15 mouse cellular contexts compared by ENCODE assay signal in genomic region chr4:136290781-136291595, GRCm38 (mm10). TPM values are rescaled to one million over a fixed set of nuclear protein-coding genes. Genes with fewer than 3 reads are reported as not detected.
DNase-seq lines count a peak whose midpoint lies in the region; ATAC-seq and TF ChIP-seq lines count a peak whose summit lies in the region.
"Had no signal": no experiment of that assay in that cellular context is flagged by ENCODE, and none has a peak within 500 bp of the region (broad histone marks: within the 10 kb centered on the region; RNA-seq: fewer than 3 reads in every experiment).

No protein-coding gene starts in this region.

- H3K4me3 ChIP-seq in midbrain, embryonic 10.5 days, result peak overlapping the region; percentile 42
- H3K4me3 ChIP-seq in midbrain, postnatal 0 days (ENCODE audit: low read depth, low read length), result no peak overlapping the region
- no peak overlapping the region for H3K4me3 ChIP-seq in forebrain, embryonic 11.5 days (ENCODE audit: low read depth, low read length)
- H3K4me3 ChIP-seq in hindbrain, embryonic 15.5 days, result no peak overlapping the region
- H3K4me3 ChIP-seq in neural tube, embryonic 15.5 days (replicated peaks), result no peak overlapping the region
- H3K4me3 ChIP-seq: myocyte had no signal

- peak overlapping the region; percentile 57 for H3K27ac ChIP-seq in midbrain, embryonic 10.5 days (replicated peaks)
- H3K27ac ChIP-seq in midbrain, postnatal 0 days (ENCODE audit: low read depth, low read length), result no peak overlapping the region
- no peak overlapping the region for H3K27ac ChIP-seq in forebrain, embryonic 11.5 days (ENCODE audit: low read depth, low read length)
- no peak overlapping the region for H3K27ac ChIP-seq in hindbrain, embryonic 15.5 days (replicated peaks)
- no peak overlapping the region for H3K27ac ChIP-seq in neural tube, embryonic 15.5 days (replicated peaks)

- TF ChIP-seq CTCF in midbrain, postnatal 0 days (IDR thresholded peaks at IDR 0.05), result no peak

- peaks cover 41% of the 10 kb centered on the region for H3K27me3 ChIP-seq in midbrain, embryonic 10.5 days (ENCODE audit: low read depth, poor library complexity, severe bottlenecking)
- H3K27me3 ChIP-seq in midbrain, postnatal 0 days (ENCODE audit: insufficient read depth, low read length), result no peaks in the 10 kb centered on the region
- peaks cover 17% of the 10 kb centered on the region for H3K27me3 ChIP-seq in forebrain, embryonic 11.5 days (ENCODE audit: control insufficient read depth, insufficient read depth, low read length)
- H3K27me3 ChIP-seq in hindbrain, embryonic 15.5 days, result peaks cover 10% of the 10 kb centered on the region
- H3K27me3 ChIP-seq in neural tube, embryonic 15.5 days (replicated peaks), result peaks cover 12% of the 10 kb centered on the region
- H3K27me3 ChIP-seq: Patski had no signal

- no peak overlapping the region for H3K9ac ChIP-seq in midbrain, postnatal 0 days (replicated peaks; ENCODE audit: low read length, poor library complexity, severe bottlenecking)
- H3K9ac ChIP-seq in forebrain, embryonic 11.5 days (ENCODE audit: low read length), result no peak overlapping the region
- H3K9ac ChIP-seq in hindbrain, embryonic 15.5 days, result no peak overlapping the region
- no peak overlapping the region for H3K9ac ChIP-seq in neural tube, embryonic 15.5 days (replicated peaks)

- peaks cover 78% of the 10 kb centered on the region for H3K36me3 ChIP-seq in midbrain, embryonic 10.5 days
- peaks cover 31% of the 10 kb centered on the region for H3K36me3 ChIP-seq in midbrain, postnatal 0 days (ENCODE audit: insufficient read depth, low read length)
- H3K36me3 ChIP-seq in forebrain, embryonic 11.5 days (ENCODE audit: control insufficient read depth, insufficient read depth, low read length), result peaks cover 13% of the 10 kb centered on the region
- peaks cover 69% of the 10 kb centered on the region for H3K36me3 ChIP-seq in hindbrain, embryonic 15.5 days
- peaks cover 78% of the 10 kb centered on the region for H3K36me3 ChIP-seq in neural tube, embryonic 15.5 days

- 35% methylated on average over 39 of the region's 39 CpGs for WGBS in midbrain, embryonic 10.5 days
- WGBS in midbrain, postnatal 0 days, result 36% methylated on average over 39 of the region's 39 CpGs
- 39% methylated on average over 39 of the region's 39 CpGs for WGBS in forebrain, embryonic 11.5 days
- WGBS in hindbrain, embryonic 15.5 days, result 31% methylated on average over 39 of the region's 39 CpGs
- WGBS in neural tube, embryonic 15.5 days, result 32% methylated on average over 39 of the region's 39 CpGs

- peaks cover 37% of the 10 kb centered on the region for H3K4me1 ChIP-seq in midbrain, embryonic 10.5 days
- no peaks in the 10 kb centered on the region; the same call in 1 of the 2 replicates for H3K4me1 ChIP-seq in midbrain, postnatal 0 days (ENCODE audit: insufficient read depth, low read length)
- peaks cover 15% of the 10 kb centered on the region; the same call in 1 of the 2 replicates for H3K4me1 ChIP-seq in forebrain, embryonic 11.5 days (replicated peaks; ENCODE audit: control insufficient read depth, insufficient read depth, low read length)
- H3K4me1 ChIP-seq in hindbrain, embryonic 15.5 days (replicated peaks), result peaks cover 29% of the 10 kb centered on the region
- H3K4me1 ChIP-seq in neural tube, embryonic 15.5 days, result peaks cover 29% of the 10 kb centered on the region

- no peak for ATAC-seq in midbrain, postnatal 0 days (ENCODE audit: low FRiP score)
- ATAC-seq in forebrain, embryonic 11.5 days (replicated peaks; ENCODE audit: low FRiP score), result no peak
- ATAC-seq in hindbrain, embryonic 15.5 days (ENCODE audit: low FRiP score, low read depth), result no peak
- no peak for ATAC-seq in neural tube, embryonic 15.5 days (ENCODE audit: low FRiP score)
- ATAC-seq: Patski had no signal

- DNase-seq in midbrain, embryonic 10.5 days (ENCODE audit: low spot score), result peak; percentile 40
- no peak for DNase-seq in midbrain, postnatal 0 days (ENCODE audit: low spot score)
- DNase-seq in forebrain, embryonic 11.5 days (ENCODE audit: low spot score), result peak; percentile 63
- DNase-seq in lung, adult 18-20 months, result no peak
- DNase-seq in yolk sac, embryonic 10.5 days (ENCODE audit: low spot score), result no peak
- no peak for DNase-seq in urinary bladder, postnatal 10 days (ENCODE audit: low spot score)
- DNase-seq: adrenal gland, adult 8-10 months; heart, postnatal 4 days; right cerebral cortex, adult 18-20 months; thymus, postnatal 14 days had no signal

- H3K9me3 ChIP-seq in midbrain, embryonic 10.5 days (replicated peaks), result peaks cover 13% of the 10 kb centered on the region
- H3K9me3 ChIP-seq in midbrain, postnatal 0 days (ENCODE audit: low read length), result no peaks in the 10 kb centered on the region
- peaks cover 3% of the 10 kb centered on the region; the same call in 1 of the 2 replicates for H3K9me3 ChIP-seq in forebrain, embryonic 11.5 days (ENCODE audit: control insufficient read depth, low read length)
- H3K9me3 ChIP-seq in hindbrain, embryonic 15.5 days, result no peaks in the 10 kb centered on the region
- no peaks in the 10 kb centered on the region for H3K9me3 ChIP-seq in neural tube, embryonic 15.5 days (replicated peaks)

- H3K4me2 ChIP-seq in midbrain, postnatal 0 days (ENCODE audit: low read depth, low read length, poor library complexity, severe bottlenecking), result no peak overlapping the region
- H3K4me2 ChIP-seq in forebrain, embryonic 11.5 days (ENCODE audit: low read depth, low read length, severe bottlenecking), result peak overlapping the region; percentile 13; the same call in 1 of the 2 replicates
- peak overlapping the region; percentile 17; the same call in 1 of the 2 replicates for H3K4me2 ChIP-seq in hindbrain, embryonic 15.5 days
- H3K4me2 ChIP-seq in neural tube, embryonic 15.5 days, result peak overlapping the region; percentile 17; the same call in 1 of the 2 replicates

RNA-seq across cellular contexts. Expression of gene Zfp46, which starts 6.5 kb away (rescaled TPM):
- polyA plus RNA-seq in midbrain, embryonic 10.5 days (2016; fragmentation: Nextera tagmentation; extraction: Ambion mirVana), result 23.3 and 30.3 TPM in 2 replicates
- 53.8 and 66.9 TPM in 2 replicates for total RNA-seq in midbrain, postnatal 0 days (2014; rRNA removed)
- 27.2 and 27.7 TPM in 2 replicates for polyA plus RNA-seq in midbrain, postnatal 0 days (2015; fragmentation: Nextera tagmentation; extraction: Ambion mirVana)
- 28.2 and 30.8 TPM in 2 replicates for polyA plus RNA-seq in forebrain, embryonic 11.5 days (2014; fragmentation: Nextera tagmentation; extraction: Ambion mirVana)
- polyA plus RNA-seq in hindbrain, embryonic 15.5 days (2015; fragmentation: Nextera tagmentation; extraction: Ambion mirVana), result 38.8 and 41.3 TPM in 2 replicates
- 34.7 and 37.5 TPM in 2 replicates for polyA plus RNA-seq in neural tube, embryonic 15.5 days (2015; fragmentation: Nextera tagmentation; extraction: Ambion mirVana)

RNA-seq across cellular contexts. Expression of gene Hnrnpr, which starts 19.8 kb away (rescaled TPM):
- 229 and 258 TPM in 2 replicates for polyA plus RNA-seq in midbrain, embryonic 10.5 days (2016; fragmentation: Nextera tagmentation; extraction: Ambion mirVana)
- 98.0 and 113 TPM in 2 replicates for total RNA-seq in midbrain, postnatal 0 days (2014; rRNA removed)
- 157 and 162 TPM in 2 replicates for polyA plus RNA-seq in midbrain, postnatal 0 days (2015; fragmentation: Nextera tagmentation; extraction: Ambion mirVana)
- 193 and 215 TPM in 2 replicates for polyA plus RNA-seq in forebrain, embryonic 11.5 days (2014; fragmentation: Nextera tagmentation; extraction: Ambion mirVana)
- 177 and 190 TPM in 2 replicates for polyA plus RNA-seq in hindbrain, embryonic 15.5 days (2015; fragmentation: Nextera tagmentation; extraction: Ambion mirVana)
- polyA plus RNA-seq in neural tube, embryonic 15.5 days (2015; fragmentation: Nextera tagmentation; extraction: Ambion mirVana), result 182 and 188 TPM in 2 replicates

RNA-seq across cellular contexts. Expression of gene Tcea3, which starts 43.5 kb away (rescaled TPM):
- 0.79 and 0.81 TPM in 2 replicates for polyA plus RNA-seq in midbrain, embryonic 10.5 days (2016; fragmentation: Nextera tagmentation; extraction: Ambion mirVana)
- total RNA-seq in midbrain, postnatal 0 days (2014; rRNA removed), result 0.66 and 1.1 TPM in 2 replicates
- polyA plus RNA-seq in midbrain, postnatal 0 days (2015; fragmentation: Nextera tagmentation; extraction: Ambion mirVana), result 2.7 and 3.1 TPM in 2 replicates
- polyA plus RNA-seq in forebrain, embryonic 11.5 days (2014; fragmentation: Nextera tagmentation; extraction: Ambion mirVana), result 1.1 and 1.6 TPM in 2 replicates
- polyA plus RNA-seq in hindbrain, embryonic 15.5 days (2015; fragmentation: Nextera tagmentation; extraction: Ambion mirVana), result 2.4 TPM in 2 replicates
- polyA plus RNA-seq in neural tube, embryonic 15.5 days (2015; fragmentation: Nextera tagmentation; extraction: Ambion mirVana), result 2.2 and 2.5 TPM in 2 replicates
- total RNA-seq: granulocyte monocyte progenitor cell, adult 5-6 weeks had no signal

Comparison
In these comparisons a context has a peak if more than half of its experiments do, and no peak if none do; other contexts are left out.
1. DNase-seq: peak in midbrain, embryonic 10.5 days (single experiment) and forebrain, embryonic 11.5 days (single experiment); none in midbrain, postnatal 0 days (single experiment), lung, adult 18-20 months (0 of 2), yolk sac, embryonic 10.5 days (single experiment) and urinary bladder, postnatal 10 days (single experiment).